Mouse (Mus musculus): ENCODE results near the gene Mcoln1. TPM values are rescaled to one million over a fixed set of nuclear protein-coding genes. Genes with fewer than 3 reads are reported as not detected.

Gene Mcoln1
- polyA plus RNA-seq, 2 experiments, result 12.6 to 26.1 TPM

GRCm38 (mm10) chr8:3552240-3552639 lies 52.0 kb downstream of the Mcoln1 start:
- ATAC-seq (ENCODE audit: insufficient read depth) (no peak), DNase-seq (ENCODE audit: low read depth in 3 of 3, low spot score in 3 of 3) (no peak)
- no peak overlapping the region for H3K4me2 ChIP-seq (ENCODE audit: low read depth)
- no peak overlapping the region for H3K9ac ChIP-seq (replicated peaks)
- WGBS (ENCODE audit: insufficient replicate concordance), result 68% methylated on average over 1 of the region's 1 CpGs
- no peak overlapping the region for H3K4me3 ChIP-seq (ENCODE audit: insufficient read depth in 1 of 2, low read depth in 2 of 2, low read length in 2 of 2)
- H3K27ac ChIP-seq, result no peak overlapping the region
- H3K9me3 ChIP-seq (ENCODE audit: control insufficient read depth, low read length), result no peaks in the 10 kb centered on the region
- no peaks in the 10 kb centered on the region for H3K27me3 ChIP-seq (ENCODE audit: control insufficient read depth, insufficient read depth, low read length)
- H3K36me3 ChIP-seq (replicated peaks; ENCODE audit: control insufficient read depth, insufficient read depth, low read depth), result no peaks in the 10 kb centered on the region
- no peaks in the 10 kb centered on the region for H3K4me1 ChIP-seq (replicated peaks; ENCODE audit: control insufficient read depth in 2 of 2, insufficient read depth in 2 of 2, low read length in 1 of 2)
- TF ChIP-seq EP300 (IDR thresholded peaks at IDR 0.05; ENCODE audit: low read depth) (no peak), CTCF (IDR thresholded peaks at IDR 0.05; ENCODE audit: low read depth) (peak; percentile 28)

- WGBS (ENCODE audit: insufficient replicate concordance), result 40% methylated on average over 4 of the region's 4 CpGs
- no peaks in the 10 kb centered on the region for H3K4me1 ChIP-seq (replicated peaks; ENCODE audit: control insufficient read depth in 2 of 2, insufficient read depth in 2 of 2, low read length in 1 of 2)
Observed at GRCm38 (mm10) chr8:3556114-3556513, 55.9 kb downstream of the Mcoln1 start.

More at GRCm38 (mm10) chr8:3556114-3556513, 55.9 kb downstream of the Mcoln1 start:
- H3K27ac ChIP-seq, result no peak overlapping the region
- no peak overlapping the region for H3K4me3 ChIP-seq (ENCODE audit: insufficient read depth in 1 of 2, low read depth in 2 of 2, low read length in 2 of 2)
- H3K4me2 ChIP-seq (ENCODE audit: low read depth), result no peak overlapping the region
- no peaks in the 10 kb centered on the region for H3K9me3 ChIP-seq (ENCODE audit: control insufficient read depth, low read length)
- TF ChIP-seq CTCF (IDR thresholded peaks at IDR 0.05; ENCODE audit: low read depth) (no peak), EP300 (IDR thresholded peaks at IDR 0.05; ENCODE audit: low read depth) (no peak)
- no peak overlapping the region for H3K9ac ChIP-seq (replicated peaks)
- ATAC-seq (ENCODE audit: insufficient read depth) (peak; percentile 82; the same call in 1 of the 2 replicates), DNase-seq (ENCODE audit: low read depth in 3 of 3, low spot score in 3 of 3) (no peak)
- no peaks in the 10 kb centered on the region for H3K36me3 ChIP-seq (replicated peaks; ENCODE audit: control insufficient read depth, insufficient read depth, low read depth)
- H3K27me3 ChIP-seq (ENCODE audit: control insufficient read depth, insufficient read depth, low read length), result no peaks in the 10 kb centered on the region

Other genes with a start within 250 kb of the Mcoln1 start
- 3.9 and 4.4 TPM in 2 replicates for gene Insr, start 220.8 kb upstream of the Mcoln1 start, polyA plus RNA-seq (2012; rRNA removed)
- 9.2 and 12.5 TPM in 2 replicates for gene Insr, start 220.8 kb upstream of the Mcoln1 start, polyA plus RNA-seq (2014; fragmentation: Nextera tagmentation; extraction: Ambion mirVana)
- gene A430078G23Rik, start 147.0 kb upstream of the Mcoln1 start, polyA plus RNA-seq (2012; rRNA removed), result 0.31 and 0.33 TPM in 2 replicates
- gene A430078G23Rik, start 147.0 kb upstream of the Mcoln1 start, polyA plus RNA-seq (2014; fragmentation: Nextera tagmentation; extraction: Ambion mirVana), result 0.36 and 0.85 TPM in 2 replicates
- gene Arhgef18, start 107.5 kb upstream of the Mcoln1 start, polyA plus RNA-seq (2012; rRNA removed), result 3.4 and 3.6 TPM in 2 replicates
- 2.0 and 2.5 TPM in 2 replicates for gene Arhgef18, start 107.5 kb upstream of the Mcoln1 start, polyA plus RNA-seq (2014; fragmentation: Nextera tagmentation; extraction: Ambion mirVana)
- gene Pex11g, start 32.8 kb upstream of the Mcoln1 start, polyA plus RNA-seq (2012; rRNA removed), result 2.5 and 3.1 TPM in 2 replicates
- gene Pex11g, start 32.8 kb upstream of the Mcoln1 start, polyA plus RNA-seq (2014; fragmentation: Nextera tagmentation; extraction: Ambion mirVana), result 2.7 and 3.5 TPM in 2 replicates
- gene Tex45, start 29.6 kb upstream of the Mcoln1 start, polyA plus RNA-seq (2012; rRNA removed), result 0.05 TPM in 1 of 2 replicates, not detected in the other
- gene Tex45, start 29.6 kb upstream of the Mcoln1 start, polyA plus RNA-seq (2014; fragmentation: Nextera tagmentation; extraction: Ambion mirVana), result 0.10 TPM in 1 of 2 replicates, not detected in the other
- 4.8 and 6.8 TPM in 2 replicates for gene Zfp358, start 7.3 kb upstream of the Mcoln1 start, polyA plus RNA-seq (2012; rRNA removed)
- gene Zfp358, start 7.3 kb upstream of the Mcoln1 start, polyA plus RNA-seq (2014; fragmentation: Nextera tagmentation; extraction: Ambion mirVana), result 1.7 and 2.0 TPM in 2 replicates
- gene Pnpla6, start 14.9 kb downstream of the Mcoln1 start, polyA plus RNA-seq (2012; rRNA removed), result 12.1 and 14.2 TPM in 2 replicates
- 6.5 and 9.6 TPM in 2 replicates for gene Pnpla6, start 14.9 kb downstream of the Mcoln1 start, polyA plus RNA-seq (2014; fragmentation: Nextera tagmentation; extraction: Ambion mirVana)
- 2.7 and 3.0 TPM in 2 replicates for gene C330021F23Rik, start 67.5 kb downstream of the Mcoln1 start, polyA plus RNA-seq (2012; rRNA removed)
- 2.5 and 4.0 TPM in 2 replicates for gene C330021F23Rik, start 67.5 kb downstream of the Mcoln1 start, polyA plus RNA-seq (2014; fragmentation: Nextera tagmentation; extraction: Ambion mirVana)
- 1.8 and 2.2 TPM in 2 replicates for gene Camsap3, start 86.8 kb downstream of the Mcoln1 start, polyA plus RNA-seq (2012; rRNA removed)
- 1.6 and 1.7 TPM in 2 replicates for gene Camsap3, start 86.8 kb downstream of the Mcoln1 start, polyA plus RNA-seq (2014; fragmentation: Nextera tagmentation; extraction: Ambion mirVana)
- gene Xab2, start 120.9 kb downstream of the Mcoln1 start, polyA plus RNA-seq (2012; rRNA removed), result 24.1 and 27.1 TPM in 2 replicates
- 22.2 and 25.9 TPM in 2 replicates for gene Xab2, start 120.9 kb downstream of the Mcoln1 start, polyA plus RNA-seq (2014; fragmentation: Nextera tagmentation; extraction: Ambion mirVana)
- gene Pet100, start 121.1 kb downstream of the Mcoln1 start, polyA plus RNA-seq (2012; rRNA removed), result 7.9 and 32.5 TPM in 2 replicates
- 113 and 117 TPM in 2 replicates for gene Pet100, start 121.1 kb downstream of the Mcoln1 start, polyA plus RNA-seq (2014; fragmentation: Nextera tagmentation; extraction: Ambion mirVana)
- gene Pcp2, start 125.1 kb downstream of the Mcoln1 start, polyA plus RNA-seq (2012; rRNA removed), result not detected in 2 replicates
- gene Pcp2, start 125.1 kb downstream of the Mcoln1 start, polyA plus RNA-seq (2014; fragmentation: Nextera tagmentation; extraction: Ambion mirVana), result 0.19 TPM in 1 of 2 replicates, not detected in the other
- gene Stxbp2, start 130.5 kb downstream of the Mcoln1 start, polyA plus RNA-seq (2012; rRNA removed), result 55.5 and 61.7 TPM in 2 replicates
- 37.7 and 44.6 TPM in 2 replicates for gene Stxbp2, start 130.5 kb downstream of the Mcoln1 start, polyA plus RNA-seq (2014; fragmentation: Nextera tagmentation; extraction: Ambion mirVana)
- not detected in 2 replicates for gene Retn, start 155.3 kb downstream of the Mcoln1 start, polyA plus RNA-seq (2012; rRNA removed)
- not detected in 2 replicates for gene Retn, start 155.3 kb downstream of the Mcoln1 start, polyA plus RNA-seq (2014; fragmentation: Nextera tagmentation; extraction: Ambion mirVana)
- 1.4 and 1.9 TPM in 2 replicates for gene Mcemp1, start 165.3 kb downstream of the Mcoln1 start, polyA plus RNA-seq (2012; rRNA removed)
- 3.1 and 3.7 TPM in 2 replicates for gene Mcemp1, start 165.3 kb downstream of the Mcoln1 start, polyA plus RNA-seq (2014; fragmentation: Nextera tagmentation; extraction: Ambion mirVana)
- 0.90 and 1.4 TPM in 2 replicates for gene Fcor, start 171.9 kb downstream of the Mcoln1 start, polyA plus RNA-seq (2012; rRNA removed)
- gene Fcor, start 171.9 kb downstream of the Mcoln1 start, polyA plus RNA-seq (2014; fragmentation: Nextera tagmentation; extraction: Ambion mirVana), result 3.1 and 3.5 TPM in 2 replicates
- gene Trappc5, start 175.8 kb downstream of the Mcoln1 start, polyA plus RNA-seq (2012; rRNA removed), result 11.0 and 13.1 TPM in 2 replicates
- 11.5 and 12.1 TPM in 2 replicates for gene Trappc5, start 175.8 kb downstream of the Mcoln1 start, polyA plus RNA-seq (2014; fragmentation: Nextera tagmentation; extraction: Ambion mirVana)
- 0.01 TPM in 1 of 2 replicates, not detected in the other for gene Fcer2a, start 193.7 kb downstream of the Mcoln1 start, polyA plus RNA-seq (2012; rRNA removed)
- 0.05 TPM in 1 of 2 replicates, not detected in the other for gene Fcer2a, start 193.7 kb downstream of the Mcoln1 start, polyA plus RNA-seq (2014; fragmentation: Nextera tagmentation; extraction: Ambion mirVana)
- 2.8 and 3.5 TPM in 2 replicates for gene Clec4g, start 220.2 kb downstream of the Mcoln1 start, polyA plus RNA-seq (2012; rRNA removed)
- 3.6 and 4.2 TPM in 2 replicates for gene Clec4g, start 220.2 kb downstream of the Mcoln1 start, polyA plus RNA-seq (2014; fragmentation: Nextera tagmentation; extraction: Ambion mirVana)
- 0.04 and 0.11 TPM in 2 replicates for gene Cd209a, start 248.5 kb downstream of the Mcoln1 start, polyA plus RNA-seq (2012; rRNA removed)
- 0.21 TPM in 1 of 2 replicates, not detected in the other for gene Cd209a, start 248.5 kb downstream of the Mcoln1 start, polyA plus RNA-seq (2014; fragmentation: Nextera tagmentation; extraction: Ambion mirVana)